Mouse (Mus musculus) ES-E14 (cell line): ENCODE measurements around the gene Xaf1.

ENCODE experiments used
- HCFC1 ChIP-seq: IDR thresholded peaks from 2 replicates; pipeline ENCODE4 v1.6.1; 2012; ENCODE audit warnings: low read length, inconsistent platforms, borderline replicate concordance; ENCODE audit not compliant: insufficient read depth
- MAFK ChIP-seq: IDR thresholded peaks from 2 replicates; pipeline ENCODE4 v1.6.1; 2014; ENCODE audit warnings: mild to moderate bottlenecking, low read depth, low read length, inconsistent platforms; ENCODE audit not compliant: insufficient read depth
- ZC3H11A ChIP-seq: IDR thresholded peaks from 2 replicates; pipeline ENCODE4 v1.6.1; 2012; ENCODE audit warnings: low read depth, mild to moderate bottlenecking, inconsistent platforms, low read length, borderline replicate concordance
- ZNF384 ChIP-seq: IDR thresholded peaks from 2 replicates; pipeline ENCODE4 v1.6.1; 2012; ENCODE audit warnings: low read depth, low read length, inconsistent platforms

DNA sequence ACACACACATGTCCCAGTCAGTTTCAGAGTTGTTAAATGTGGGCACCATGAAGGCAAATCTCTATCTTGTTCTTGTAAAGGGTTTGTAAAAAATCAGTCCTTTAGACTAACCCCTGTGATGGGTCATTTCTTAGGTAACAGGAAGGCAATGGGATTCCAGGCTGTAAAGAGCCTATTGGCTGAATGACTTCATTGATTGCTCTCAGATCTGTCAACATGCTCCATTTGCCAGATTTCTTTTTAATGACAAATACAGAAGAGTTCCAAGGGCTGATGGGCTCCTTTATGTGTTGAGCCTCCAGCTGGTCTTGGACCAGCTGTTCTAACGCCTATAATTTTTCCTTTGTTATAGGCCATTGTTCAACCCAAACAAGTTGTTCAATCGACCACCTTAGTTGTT, 8.3 kb upstream of the Xaf1 start:
- TF ChIP-seq ZC3H11A (no peak), HCFC1 (no peak), ZNF384 (no peak), MAFK (no peak)
